Mouse (Mus musculus) testis, adult 2 months (tissue): ENCODE measurements around the gene Ifit1bl1.

Experiments
- CTCF ChIP-seq: fragments of 200-500 bp; IDR thresholded peaks from 2 replicates; pipeline ENCODE4 v1.5.1; 2012; ENCODE audit warnings: low read depth, mild to moderate bottlenecking, inconsistent platforms, low read length, moderate library complexity; ENCODE audit not compliant: control insufficient read depth, insufficient read depth, insufficient replicate concordance
- POLR2A ChIP-seq: fragments of 200-500 bp; IDR thresholded peaks from 2 replicates; pipeline ENCODE4 v1.6.1; 2012; ENCODE audit warnings: low read depth, mild to moderate bottlenecking, inconsistent platforms, low read length, moderate library complexity; ENCODE audit not compliant: control insufficient read depth

DNA sequence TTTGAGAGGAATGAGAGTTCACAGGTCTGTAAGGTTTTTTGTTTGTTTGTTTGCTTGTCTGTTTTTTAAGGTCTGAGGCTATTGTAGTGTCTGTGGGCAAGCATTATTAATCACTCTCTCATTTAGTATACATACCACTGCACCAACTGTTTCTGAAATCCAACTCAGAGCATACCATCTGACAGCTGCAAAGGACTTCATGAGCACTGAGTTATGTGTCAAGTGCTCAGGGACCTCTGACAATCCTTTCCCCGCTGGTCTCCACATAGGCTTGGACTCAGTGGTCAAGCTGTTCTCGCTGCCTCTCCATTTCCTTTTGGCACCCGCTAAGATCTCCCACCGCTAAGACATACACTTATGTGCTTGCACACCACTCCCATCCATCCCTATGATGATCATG lies 55.5 kb downstream of the Ifit1bl1 start:
- no peak for TF ChIP-seq CTCF
- no peak for TF ChIP-seq POLR2A
